Mouse (Mus musculus) hematopoietic multipotent progenitor cell, adult 10-12 weeks (in vitro differentiated cells): Measurements from ENCODE around the gene Elovl5. TPM values are rescaled to one million over a fixed set of nuclear protein-coding genes. Genes with fewer than 3 reads are reported as not detected.

Experiments
- polyA plus RNA-seq: library from polyadenylated mRNA; stranded (reverse); fragments of >175 nt; gene quantifications from 2 replicates; pipeline ENCODE4 v1.2.3, GENCODE M21; 2012; ENCODE audit warnings: low replicate concordance

Gene Elovl5
- polyA plus RNA-seq = 10.5 and 13.1 TPM in 2 replicates

GRCm38 (mm10) chr9:77917074-77917621 lies at the start of gene Elovl5:
Elovl5 (plus strand) TSS chr9:77917364.

Other genes starting within 250 kb of the Elovl5 start
- 12.0 and 12.6 TPM in 2 replicates for gene Gclc, start 162.8 kb upstream of the Elovl5 start, polyA plus RNA-seq
- not detected in 2 replicates for gene Gcm1, start 134.6 kb downstream of the Elovl5 start, polyA plus RNA-seq
- gene Fbxo9, start 191.7 kb downstream of the Elovl5 start, polyA plus RNA-seq = 23.5 and 39.5 TPM in 2 replicates
- gene Ick, start 191.8 kb downstream of the Elovl5 start, polyA plus RNA-seq = 6.6 and 7.2 TPM in 2 replicates